Mouse (Mus musculus): ENCODE data around the gene Sfxn3. TPM values are rescaled to one million over a fixed set of nuclear protein-coding genes. Genes with fewer than 3 reads are reported as not detected.

Sfxn3 gene
- total and polyA plus RNA-seq, 3 experiments = 51.2 to 89.3 (median 65.5) TPM

DNA sequence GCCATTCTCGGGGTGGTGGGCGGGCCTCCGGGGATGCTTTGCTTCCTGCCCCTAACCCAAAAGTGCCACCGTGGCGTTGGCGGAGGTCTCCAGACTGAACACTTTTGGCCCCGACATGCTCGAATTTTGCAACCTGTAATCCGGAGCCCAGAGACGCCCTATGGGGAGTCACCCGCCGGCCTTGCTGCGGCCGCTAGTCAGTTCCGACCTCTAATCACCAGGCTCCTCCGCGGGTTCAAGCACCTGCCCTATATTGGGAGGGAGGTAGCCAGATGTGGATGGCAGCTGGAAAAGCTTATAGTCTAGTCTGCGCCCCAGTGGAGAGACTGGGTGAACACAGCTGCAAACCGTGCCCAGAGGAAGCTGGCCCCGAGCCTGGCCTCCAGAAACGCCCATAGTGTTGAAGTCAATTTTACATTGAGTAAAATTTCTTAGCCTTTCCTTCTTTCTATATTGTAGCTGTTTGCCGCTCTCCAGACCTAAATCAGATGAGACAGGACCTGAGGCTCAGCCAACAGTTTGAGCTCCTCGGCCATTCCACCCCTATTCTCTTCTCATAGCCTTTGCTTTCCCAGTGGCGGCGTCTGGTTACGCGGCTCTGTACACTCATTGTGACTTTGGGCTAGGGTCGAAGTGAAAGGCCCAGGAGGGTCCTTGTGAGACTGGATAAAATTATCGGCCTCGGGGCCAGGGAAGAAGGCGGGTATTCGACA is 28.2 kb downstream of the Sfxn3 start:
- no peak for DNase-seq

DNA sequence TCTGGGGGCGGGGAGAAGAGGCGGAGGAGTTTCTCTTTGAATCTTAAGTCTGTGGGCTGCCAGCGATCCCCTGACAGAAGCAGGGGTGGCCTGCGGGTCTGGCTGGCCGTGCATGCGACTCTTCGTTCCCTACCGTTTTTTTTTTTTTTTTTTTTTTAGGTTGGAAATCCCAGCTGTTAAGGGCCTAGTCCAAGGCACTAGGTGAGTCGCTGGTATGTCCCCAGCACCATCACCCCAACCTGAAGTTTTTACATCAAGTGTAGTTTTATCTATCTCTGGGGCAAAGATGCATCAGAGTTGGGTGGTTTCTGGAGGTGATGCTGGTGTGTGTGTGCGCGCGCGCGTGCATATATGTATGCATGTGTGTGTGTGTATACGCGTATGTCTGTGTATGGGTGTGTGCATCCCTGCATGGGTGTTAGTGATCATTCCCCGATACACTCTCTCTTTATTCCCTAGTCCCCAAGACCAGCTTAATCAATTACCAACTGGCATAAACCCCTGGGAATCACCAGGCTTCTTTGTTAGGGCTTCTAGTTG is 28.8 kb downstream of the Sfxn3 start:
- no peak for DNase-seq

DNA sequence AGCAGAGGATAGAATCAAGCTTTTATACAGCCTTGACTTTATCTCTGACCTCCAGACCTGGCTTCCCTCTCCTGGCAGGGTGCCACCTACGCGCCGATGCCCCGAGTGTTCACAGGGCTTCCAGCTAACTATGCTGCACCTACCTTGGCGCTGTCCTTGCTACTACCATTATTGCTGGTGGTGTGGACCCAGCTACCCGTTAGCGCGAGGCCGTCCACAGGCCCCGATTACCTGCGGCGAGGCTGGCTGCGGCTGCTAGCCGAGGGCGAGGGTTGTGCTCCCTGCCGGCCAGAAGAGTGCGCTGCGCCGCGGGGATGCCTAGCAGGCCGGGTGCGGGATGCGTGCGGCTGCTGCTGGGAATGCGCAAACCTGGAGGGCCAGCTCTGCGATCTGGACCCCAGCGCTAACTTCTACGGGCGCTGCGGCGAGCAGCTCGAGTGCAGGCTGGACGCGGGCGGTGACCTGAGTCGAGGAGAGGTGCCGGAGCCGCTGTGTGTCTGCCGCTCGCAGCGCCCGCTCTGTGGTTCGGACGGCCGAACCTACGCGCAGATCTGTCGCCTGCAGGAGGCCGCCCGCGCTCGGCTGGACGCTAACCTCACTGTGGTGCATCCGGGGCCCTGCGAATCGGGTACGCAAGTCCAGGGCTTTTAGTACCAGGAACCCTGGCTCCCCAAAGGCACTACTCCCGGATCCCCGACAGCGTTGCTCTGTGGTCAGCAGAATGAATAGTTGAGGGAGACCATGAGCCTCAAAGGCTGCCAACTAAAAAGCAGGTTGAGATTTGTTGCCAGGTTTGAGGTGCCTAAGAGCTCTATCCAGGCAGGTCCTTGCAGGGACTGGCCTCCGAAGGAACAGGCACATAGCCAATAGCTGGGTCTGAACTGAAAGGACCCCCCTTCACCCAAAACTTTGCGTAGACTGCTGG is 29.5 kb downstream of the Sfxn3 start:
- DNase-seq = peak; percentile 86

DNA sequence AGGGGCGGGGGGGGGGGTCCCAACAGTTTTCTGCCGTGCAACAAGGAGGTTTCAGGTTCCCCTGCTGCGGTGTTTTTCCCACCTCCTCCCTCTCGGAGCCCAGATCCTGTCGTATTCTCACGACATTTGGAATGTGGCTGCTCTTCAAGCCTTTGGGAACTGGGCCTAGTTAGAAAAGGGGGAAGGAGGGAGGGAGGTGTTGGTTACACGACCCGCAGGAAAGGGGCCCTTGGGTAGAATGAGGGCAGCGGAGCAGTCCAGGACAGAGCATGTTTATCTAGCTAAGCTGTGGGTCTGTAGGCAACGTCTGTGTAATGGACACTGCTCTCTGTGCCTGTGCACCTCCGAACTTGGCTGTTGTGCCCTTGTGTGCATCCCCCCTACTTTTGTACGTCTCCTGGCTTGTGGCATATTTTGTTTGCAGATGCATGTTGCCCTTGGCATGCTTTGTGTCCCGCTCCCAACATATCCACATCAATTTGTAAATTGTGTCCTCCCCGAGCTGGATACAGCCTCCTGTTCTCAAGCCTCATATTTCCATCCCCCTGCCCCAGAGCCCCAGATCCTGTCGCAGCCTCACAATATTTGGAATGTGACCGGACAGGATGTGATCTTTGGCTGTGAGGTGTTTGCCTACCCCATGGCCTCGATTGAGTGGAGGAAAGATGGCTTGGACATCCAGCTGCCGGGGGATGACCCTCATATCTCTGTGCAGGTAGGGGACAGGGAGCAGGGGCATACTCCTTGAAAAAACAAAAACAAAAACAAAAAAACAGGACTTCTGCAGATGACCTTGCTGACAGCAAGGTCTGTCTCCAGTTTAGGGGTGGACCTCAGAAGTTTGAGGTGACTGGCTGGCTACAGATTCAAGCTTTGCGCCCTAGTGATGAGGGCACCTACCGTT is 30.7 kb downstream of the Sfxn3 start:
- DNase-seq = no peak

DNA sequence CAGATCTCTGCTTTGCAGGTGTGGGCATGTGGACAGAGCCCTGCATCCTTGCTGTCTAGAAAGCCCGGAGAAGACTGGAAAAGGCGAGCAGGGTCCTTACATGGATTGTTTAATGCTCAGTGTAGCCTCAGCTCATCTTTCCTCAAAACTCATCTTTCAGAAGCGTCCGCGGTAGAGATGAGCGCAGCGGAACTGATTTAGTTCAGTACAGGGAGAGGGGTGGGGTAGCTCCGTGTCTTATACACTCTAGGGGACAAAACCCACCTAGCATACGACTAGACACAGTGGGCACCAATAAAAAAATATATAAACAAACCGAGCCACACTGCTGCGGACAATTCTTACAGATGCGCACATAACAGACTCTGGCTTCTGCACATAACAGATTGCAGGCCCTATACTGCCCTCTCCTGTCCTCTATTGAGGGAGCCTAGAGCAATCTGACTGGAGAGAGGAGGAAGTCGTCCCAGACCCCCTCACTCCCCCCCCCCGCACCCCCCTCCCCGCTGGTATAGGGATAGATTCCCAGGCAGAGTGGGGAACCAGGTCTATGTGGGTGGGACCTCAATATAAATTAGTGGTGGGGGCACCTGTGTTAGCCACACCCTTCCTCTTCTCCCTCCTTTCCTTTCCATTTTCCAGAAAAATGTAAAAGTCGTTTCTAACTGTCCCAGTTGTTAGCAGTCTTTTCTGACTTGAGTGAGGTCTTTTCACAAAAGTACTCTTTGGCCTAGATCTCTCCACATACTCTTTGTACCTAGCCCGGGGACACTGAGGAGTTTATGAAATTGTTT is 31.9 kb downstream of the Sfxn3 start:
- no peak for DNase-seq

DNA sequence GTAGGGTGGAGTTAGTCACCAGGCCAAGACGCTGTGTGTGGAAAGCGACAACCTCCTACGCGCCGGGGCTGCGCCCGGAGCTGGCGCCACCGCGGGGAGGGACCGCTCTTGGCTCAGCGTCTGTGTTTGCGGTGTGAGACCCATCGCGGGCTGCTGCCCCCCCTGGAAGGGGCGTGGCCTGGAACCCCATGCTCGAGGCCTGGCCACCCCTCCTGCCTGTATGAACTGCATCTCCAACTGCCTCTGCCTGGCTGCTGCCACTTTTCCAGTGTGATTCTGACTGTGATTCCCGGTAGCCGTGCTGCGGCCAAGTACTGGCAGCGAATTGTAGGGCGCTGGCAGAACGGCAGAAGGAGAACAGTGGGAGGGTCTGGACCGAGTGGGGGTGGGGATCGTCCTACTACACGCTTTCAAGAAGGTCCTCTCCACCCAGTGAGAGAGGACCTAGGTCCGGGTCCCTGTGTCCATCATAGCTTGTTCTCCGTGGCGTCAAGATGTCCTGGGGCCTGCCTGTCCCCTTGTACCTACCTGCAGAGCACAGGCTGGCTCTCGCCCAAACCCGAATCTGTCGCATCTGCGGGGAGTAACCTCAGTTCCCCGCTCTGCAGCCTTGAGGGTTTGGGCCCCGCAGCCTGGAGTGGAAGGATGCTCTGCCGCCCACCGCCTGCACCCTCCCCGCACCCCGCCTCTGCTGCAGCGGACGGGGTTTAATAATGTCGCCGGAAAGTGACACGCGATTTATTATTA is 32.6 kb downstream of the Sfxn3 start:
- DNase-seq = peak; percentile 80

DNA sequence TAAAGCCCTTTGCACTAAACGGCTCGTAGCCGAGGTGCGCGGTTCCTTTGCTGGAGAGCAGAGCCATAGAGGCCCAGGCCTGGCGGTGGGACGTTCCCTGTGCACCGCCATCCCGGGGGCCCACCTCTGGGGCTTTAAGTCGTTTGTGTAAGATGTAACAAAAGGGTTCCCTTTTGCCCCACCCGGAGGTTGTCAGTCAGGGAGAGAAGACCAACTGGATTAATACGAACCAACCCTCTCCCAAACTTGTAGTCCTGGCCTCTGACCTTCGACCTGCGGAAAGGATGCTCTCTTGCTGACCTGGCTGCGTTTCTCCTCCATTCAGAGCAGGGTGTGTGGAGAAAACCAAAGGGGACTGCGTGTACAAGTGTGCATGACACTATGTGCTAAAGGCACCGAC is 33.4 kb downstream of the Sfxn3 start:
- DNase-seq = no peak

DNA sequence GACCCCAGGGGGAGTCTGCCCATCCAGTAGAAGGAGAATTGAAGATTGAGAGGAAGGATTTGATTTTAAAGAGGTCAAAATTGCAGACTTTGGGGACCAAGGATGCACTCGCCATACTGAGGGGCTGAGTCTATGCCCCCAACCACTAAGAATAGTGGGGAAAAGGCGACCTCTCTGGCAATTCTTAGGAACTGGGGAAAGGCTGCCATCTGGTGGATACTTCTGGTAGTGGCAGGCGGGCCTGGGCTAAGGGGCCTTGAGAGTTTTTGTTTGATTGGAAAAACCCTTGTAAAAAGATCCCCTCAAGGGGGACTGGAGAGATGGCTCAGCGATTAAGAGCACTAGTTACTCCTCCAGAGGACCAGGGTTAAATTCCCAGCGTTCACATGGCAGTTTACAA is 34.0 kb downstream of the Sfxn3 start:
- DNase-seq = peak; percentile 59

DNA sequence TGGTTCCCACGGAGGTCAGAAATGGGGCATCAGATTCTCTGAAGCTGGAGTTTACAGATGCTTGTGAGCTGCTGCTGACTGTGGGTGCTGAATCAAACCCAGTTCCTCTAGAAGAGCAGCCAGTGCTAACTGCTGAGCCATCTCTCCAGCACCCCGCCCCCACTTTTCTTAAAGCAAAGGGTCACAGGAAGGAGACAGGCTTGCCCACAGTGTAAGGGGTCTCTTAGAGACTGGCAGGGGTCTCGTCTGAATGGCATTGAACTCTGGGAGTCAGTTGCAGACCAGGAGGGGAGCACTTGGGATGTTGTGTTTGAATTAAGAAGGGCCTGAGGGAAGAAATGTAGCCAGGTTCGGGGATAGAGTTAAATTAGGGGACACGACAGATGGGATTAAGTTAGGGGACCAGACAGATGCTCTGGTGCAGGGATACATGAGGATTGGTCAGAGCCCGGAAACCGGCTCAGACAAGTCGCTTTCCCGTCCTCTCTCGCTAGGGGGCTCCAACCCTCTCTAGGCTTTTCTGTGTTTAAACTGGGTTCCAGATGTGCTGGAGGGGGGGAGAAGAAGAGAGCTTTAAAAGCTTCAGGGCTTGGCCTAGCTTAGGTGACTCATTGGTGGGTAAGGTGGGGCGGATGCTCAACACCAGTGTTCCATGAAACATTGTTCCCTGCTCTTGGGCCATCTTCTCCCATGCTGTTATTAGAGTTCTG is 34.7 kb downstream of the Sfxn3 start:
- DNase-seq = peak; percentile 58

DNA sequence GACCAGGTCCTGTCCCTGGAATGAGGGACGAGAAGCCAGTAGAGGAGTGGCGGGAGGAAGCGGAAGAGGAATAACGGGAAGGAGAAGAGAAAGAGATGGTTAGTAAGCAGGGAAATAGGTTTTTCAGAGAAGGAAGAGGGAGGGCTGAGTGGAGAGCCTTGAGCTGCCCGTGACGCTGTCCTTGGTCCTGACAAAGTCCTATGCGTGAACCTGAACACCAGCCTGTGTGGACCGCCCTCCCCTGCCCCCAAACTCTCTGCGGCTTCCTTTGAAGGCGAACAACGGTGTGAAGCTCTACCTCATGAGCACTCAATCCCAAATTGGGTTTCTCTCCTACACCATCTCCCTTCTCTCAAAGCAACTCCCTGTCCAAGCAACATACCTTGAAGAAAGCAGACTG is 50.6 kb downstream of the Sfxn3 start:
- peak; percentile 38 for DNase-seq

DNA sequence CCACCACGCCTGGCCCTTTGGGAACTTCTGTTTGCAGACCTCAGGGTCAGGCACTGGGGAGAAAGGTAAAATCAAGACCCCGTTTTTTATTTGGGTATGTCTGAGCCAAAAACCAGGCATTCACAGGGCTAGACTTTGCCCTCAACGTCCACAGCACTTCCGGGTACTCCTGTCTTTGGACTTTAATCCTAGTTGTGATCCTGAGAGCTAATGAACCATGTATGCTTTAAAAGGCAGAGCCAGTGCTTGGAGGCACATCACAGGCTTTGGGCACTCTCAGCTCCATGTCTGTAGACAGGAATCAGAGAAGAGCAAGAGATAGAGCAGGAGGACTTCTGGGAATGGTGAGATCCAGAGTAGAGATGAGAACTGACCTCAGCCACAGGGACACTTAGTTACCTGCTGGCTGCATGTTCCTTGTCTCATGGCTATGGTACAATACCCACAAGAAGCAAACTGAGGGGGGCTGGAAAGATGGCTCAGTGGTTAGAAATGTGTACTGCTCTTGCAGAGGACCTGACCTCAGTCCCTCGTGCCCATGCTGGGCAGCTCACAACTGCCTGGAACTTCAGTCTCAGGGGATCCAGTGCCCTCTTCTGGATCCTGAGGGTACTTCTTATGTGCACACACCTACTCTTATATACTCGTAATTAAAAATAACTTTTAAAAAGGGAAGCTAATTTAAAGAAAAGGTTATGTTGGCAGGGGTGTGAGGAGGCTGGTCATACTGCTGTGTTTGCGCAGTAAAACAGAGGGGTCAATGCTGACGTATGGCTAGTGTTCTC is 53.4 kb downstream of the Sfxn3 start:
- no peak for DNase-seq

DNA sequence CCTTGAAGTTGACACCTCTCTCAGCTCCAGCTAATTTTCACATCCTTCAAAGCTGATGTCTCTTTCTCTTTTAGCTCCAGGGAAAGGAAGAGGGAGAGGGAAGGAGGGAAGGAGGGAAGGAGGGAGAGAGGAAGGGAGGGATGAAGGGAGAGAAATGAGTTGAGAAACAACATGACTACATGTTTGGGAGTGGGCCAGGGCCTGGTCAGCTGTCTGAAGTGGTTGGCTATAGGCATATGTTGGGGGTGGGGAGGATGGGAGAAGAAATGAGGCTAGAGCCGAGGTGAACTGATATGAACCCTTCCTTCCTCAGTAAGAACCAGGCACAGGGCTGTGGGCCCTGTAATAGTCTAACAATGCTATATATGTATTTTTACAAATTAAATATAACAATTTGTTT is 58.3 kb downstream of the Sfxn3 start:
- DNase-seq = no peak

Other genes starting within 250 kb of the Sfxn3 start
- gene Slf2, start 116.4 kb upstream of the Sfxn3 start, total RNA-seq (2021) = 10 to 100 TPM; 19.6 to 21.4 TPM
- 54.9 and 77.7 TPM in 2 replicates for gene Slf2, start 116.4 kb upstream of the Sfxn3 start, polyA plus RNA-seq (2012; rRNA removed)
- 1 to 10 TPM; 6.3 to 7.7 TPM for gene Sema4g, start 58.4 kb upstream of the Sfxn3 start, total RNA-seq (2021)
- gene Sema4g, start 58.4 kb upstream of the Sfxn3 start, polyA plus RNA-seq (2012; rRNA removed) = 9.4 and 13.4 TPM in 2 replicates
- gene Twnk, start 41.8 kb upstream of the Sfxn3 start, total RNA-seq (2021) = 10 to 100 TPM; 24.7 to 37.1 TPM
- gene Twnk, start 41.8 kb upstream of the Sfxn3 start, polyA plus RNA-seq (2012; rRNA removed) = 7.5 and 9.6 TPM in 2 replicates
- 10 to 100 TPM; 45.2 to 55.1 TPM for gene Mrpl43, start 41.1 kb upstream of the Sfxn3 start, total RNA-seq (2021)
- gene Mrpl43, start 41.1 kb upstream of the Sfxn3 start, polyA plus RNA-seq (2012; rRNA removed) = 196 and 208 TPM in 2 replicates
- gene Lzts2, start 33.1 kb upstream of the Sfxn3 start, total RNA-seq (2021) = 100 to 1,000 TPM in 1 of 2 experiments, 10 to 100 TPM in 1; 52.8 to 111 TPM
- 313 and 342 TPM in 2 replicates for gene Lzts2, start 33.1 kb upstream of the Sfxn3 start, polyA plus RNA-seq (2012; rRNA removed)
- gene Pdzd7, start 1.8 kb upstream of the Sfxn3 start, total RNA-seq (2021) = under 1 TPM in 1 of 2 experiments, not detected in 1; 0.09 TPM
- gene Pdzd7, start 1.8 kb upstream of the Sfxn3 start, polyA plus RNA-seq (2012; rRNA removed) = 0.62 and 0.65 TPM in 2 replicates
- 1 to 10 TPM; 2.2 to 6.0 TPM for gene Kazald1, start 27.7 kb downstream of the Sfxn3 start, total RNA-seq (2021)
- 9.8 and 11.1 TPM in 2 replicates for gene Kazald1, start 27.7 kb downstream of the Sfxn3 start, polyA plus RNA-seq (2012; rRNA removed)
- not detected for gene Tlx1, start 103.2 kb downstream of the Sfxn3 start, total RNA-seq (2021)
- gene Tlx1, start 103.2 kb downstream of the Sfxn3 start, polyA plus RNA-seq (2012; rRNA removed) = not detected in 2 replicates
- gene Lbx1, start 188.3 kb downstream of the Sfxn3 start, total RNA-seq (2021) = under 1 TPM in 1 of 2 experiments, not detected in 1; 0.17 TPM
- gene Lbx1, start 188.3 kb downstream of the Sfxn3 start, polyA plus RNA-seq (2012; rRNA removed) = 0.21 TPM in 1 of 2 replicates, not detected in the other